ENCODE assay signal across 1 mouse cellular context in the genomic region with DNA sequence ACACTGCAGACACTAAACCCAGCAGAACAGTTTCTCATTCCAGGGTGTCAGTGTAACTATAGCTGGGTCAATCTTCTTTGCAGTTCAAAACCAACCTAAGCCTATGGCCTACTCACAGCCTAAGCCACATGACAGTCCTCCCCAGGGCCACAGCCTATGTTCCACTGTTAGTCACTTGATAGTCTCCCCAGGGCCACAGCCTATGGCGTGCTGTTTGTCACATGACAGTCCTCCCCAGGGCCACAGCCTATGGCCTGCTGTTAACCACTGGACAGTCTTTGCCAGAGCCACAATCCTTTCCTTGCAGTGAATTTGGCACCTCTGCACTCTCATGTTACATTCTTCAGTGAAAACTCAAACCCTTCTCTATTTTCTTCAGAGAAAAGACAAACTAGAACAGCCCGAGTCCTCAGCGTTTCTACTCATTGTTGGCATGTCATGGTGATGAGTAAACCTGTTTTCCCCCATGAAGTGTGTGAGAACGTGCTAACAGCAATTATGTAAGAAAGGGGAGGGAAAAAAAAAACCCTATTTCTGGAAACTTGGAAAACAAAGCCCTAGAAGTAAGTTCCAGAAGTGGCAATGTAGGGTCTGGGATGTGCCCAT.
TF ChIP-seq lines count a peak whose summit lies in the region.

No protein-coding gene starts in this region.

TF ChIP-seq in CH12.LX, 34 proteins besides CTCF, POLR2A, EP300 and RAD21 (continued from another document):
- TF ChIP-seq MEF2A (IDR thresholded peaks at IDR 0.05; ENCODE audit: borderline replicate concordance, low read depth, low read length) (no peak), UBTF (IDR thresholded peaks at IDR 0.05; ENCODE audit: low read depth, low read length) (no peak), PAX5 (IDR thresholded peaks at IDR 0.05; ENCODE audit: low read length) (no peak), MAX (IDR thresholded peaks at IDR 0.05; ENCODE audit: low read length) (peak; percentile 63; the same call in 1 of the 2 replicates), MXI1 (IDR thresholded peaks at IDR 0.05; ENCODE audit: low read depth, low read length) (0 out of 2 replicates have a peak, but pooled peaks have one; percentile 21), POLR2AphosphoS2 (IDR thresholded peaks at IDR 0.05; ENCODE audit: low read depth, low read length) (no peak), MAFK (IDR thresholded peaks at IDR 0.05; ENCODE audit: insufficient replicate concordance, low read length) (0 out of 2 replicates have a peak, but pooled peaks have one; percentile 7), JUND (conservative IDR thresholded peaks at IDR 0.05; ENCODE audit: low read depth, low read length) (no peak), SIN3A (IDR thresholded peaks at IDR 0.05; ENCODE audit: low read length) (0 out of 2 replicates have a peak, but pooled peaks have one; percentile 29), USF1 (IDR thresholded peaks at IDR 0.05; ENCODE audit: low read depth, low read length) (peak; percentile 52), ZC3H11A (IDR thresholded peaks at IDR 0.05; ENCODE audit: low read depth, low read length) (no peak)
TF ChIP-seq in CH12.LX: peak in this region for 9.
